Mouse (Mus musculus): ENCODE results near the gene Spen. TPM values are rescaled to one million over a fixed set of nuclear protein-coding genes. Genes with fewer than 3 reads are reported as not detected.
A peak's percentile ranks its signal among the peaks of the same experiment; 100 is the strongest.
"Not testable (repeated sequence)": the region's sequence is repeated elsewhere in the genome, so short reads cannot be mapped to it uniquely, and the experiment has no call there.

The Spen gene
- total RNA-seq (2022), result 10 to 100 TPM; 57.2 to 66.6 (median 62.1) TPM

GRCm38 (mm10) chr4:141538408-141539212, at the start of gene Spen:
TSS of gene Spen (minus strand) at chr4:141538597.
- peak; percentile 76 to 93 for DNase-seq (ENCODE audit: low spot score in 2 of 2)

DNA sequence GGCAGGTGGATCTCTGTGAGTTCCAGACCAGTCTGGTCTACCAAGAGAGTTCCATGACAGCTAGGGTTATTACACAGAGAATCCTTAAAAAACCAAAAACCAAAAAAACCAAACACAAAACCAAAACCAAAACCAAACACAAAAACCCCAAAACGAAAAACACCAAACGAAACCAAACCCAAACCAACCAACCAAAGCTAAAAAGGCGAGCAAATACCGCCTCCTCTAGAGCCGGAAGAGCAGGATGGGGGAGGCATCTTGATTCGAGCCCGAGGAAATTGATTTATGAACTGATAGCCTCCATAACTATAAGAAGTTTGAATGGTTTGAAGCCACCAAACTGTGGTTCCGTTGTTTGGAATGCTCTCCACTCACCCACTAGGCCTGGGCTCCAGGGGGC, 45.5 kb upstream of the Spen start:
- DNase-seq (ENCODE audit: low spot score in 2 of 2), result no peak

DNA sequence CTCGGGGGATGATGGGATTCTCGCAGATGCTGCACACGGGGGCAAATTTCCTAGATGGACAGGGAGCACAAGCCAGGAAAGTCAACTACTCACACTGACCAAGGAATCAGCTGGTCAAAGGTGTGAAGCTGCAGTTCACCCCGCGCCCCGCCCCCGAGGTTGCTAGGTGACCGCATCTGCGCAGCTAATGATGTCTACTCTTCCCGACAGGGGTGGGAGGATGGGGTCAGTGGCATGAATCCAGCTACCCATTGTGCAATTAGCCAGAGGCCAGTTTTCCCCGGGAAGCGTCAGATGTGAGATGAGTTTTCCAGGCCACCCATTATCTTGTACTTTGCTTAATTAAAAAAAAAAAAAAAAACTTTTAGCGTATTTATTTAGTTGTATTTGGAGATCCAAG, 42.7 kb upstream of the Spen start:
- no peak for DNase-seq (ENCODE audit: low spot score in 2 of 2)

- no peak for DNase-seq (ENCODE audit: low spot score in 2 of 2)
Observed at GRCm38 (mm10) chr4:141578833-141579232, 40.4 kb upstream of the Spen start.

- no peak for DNase-seq (ENCODE audit: low spot score in 2 of 2)
Observed at GRCm38 (mm10) chr4:141576877-141577276, 38.5 kb upstream of the Spen start.

DNA sequence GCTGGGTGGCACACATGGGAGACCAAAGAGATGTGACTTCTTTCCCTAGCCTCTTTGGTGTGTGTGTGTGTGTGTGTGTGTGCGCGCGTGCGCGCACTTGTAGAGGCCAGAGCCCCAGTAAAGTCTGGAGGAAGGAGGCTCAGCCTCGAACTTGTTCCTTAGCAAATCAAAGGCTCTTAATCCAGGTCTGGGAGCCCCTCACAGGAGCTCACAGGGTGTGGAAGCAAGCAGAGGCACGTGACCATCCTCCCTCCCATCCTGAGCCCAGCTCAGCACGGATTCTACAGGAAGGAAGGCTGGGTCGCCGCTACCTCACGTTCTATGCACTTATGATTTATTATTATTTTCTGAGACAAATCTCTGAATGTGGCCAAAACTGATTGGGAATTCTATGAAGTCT, 38.0 kb upstream of the Spen start:
- no peak for DNase-seq (ENCODE audit: low spot score in 2 of 2)

DNA sequence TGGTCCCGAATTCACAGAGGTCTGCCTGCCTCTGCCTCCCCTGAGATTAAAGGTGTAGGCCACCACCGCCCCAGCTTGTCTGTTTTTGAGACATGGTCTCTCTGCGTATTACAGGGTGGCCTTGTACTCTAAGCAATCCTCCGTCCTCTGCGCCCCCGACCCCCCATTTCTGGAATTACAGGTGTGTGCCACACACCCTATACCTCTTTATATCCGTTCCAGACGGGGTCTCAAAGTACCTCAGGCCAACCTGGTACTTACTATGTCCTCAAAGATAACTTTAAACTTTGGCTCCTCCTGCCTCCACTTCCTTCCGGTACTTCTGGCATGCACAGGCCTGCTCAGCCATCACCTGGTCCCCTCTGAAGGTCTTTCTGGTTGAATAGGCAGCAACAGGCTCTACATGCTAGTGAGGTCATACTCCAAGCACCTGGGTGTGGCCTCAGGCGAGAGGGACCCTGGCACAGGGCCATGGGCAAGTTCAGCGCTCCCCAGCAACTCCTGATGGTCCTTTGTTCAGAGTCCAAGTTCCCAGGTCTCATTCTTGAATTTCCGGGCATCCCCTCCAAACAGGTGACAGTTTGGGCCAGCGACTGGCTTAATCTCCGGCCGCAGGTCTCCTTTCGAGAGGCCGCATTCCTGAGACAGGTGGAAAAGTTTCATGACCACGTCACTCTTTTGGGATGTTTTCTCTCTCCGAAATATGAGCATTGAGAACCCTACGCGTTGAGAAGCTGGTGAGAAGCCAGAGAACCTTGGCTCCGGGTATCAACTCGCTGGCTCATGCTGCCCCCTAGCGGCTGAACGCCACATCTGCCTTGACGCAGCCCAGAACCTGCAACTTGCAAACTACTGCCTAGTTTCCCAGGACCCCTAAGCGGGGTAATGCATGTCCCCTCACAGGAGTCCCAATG, 36.6 kb upstream of the Spen start:
- peak; percentile 29 to 56 for DNase-seq (ENCODE audit: low spot score in 2 of 2)

DNA sequence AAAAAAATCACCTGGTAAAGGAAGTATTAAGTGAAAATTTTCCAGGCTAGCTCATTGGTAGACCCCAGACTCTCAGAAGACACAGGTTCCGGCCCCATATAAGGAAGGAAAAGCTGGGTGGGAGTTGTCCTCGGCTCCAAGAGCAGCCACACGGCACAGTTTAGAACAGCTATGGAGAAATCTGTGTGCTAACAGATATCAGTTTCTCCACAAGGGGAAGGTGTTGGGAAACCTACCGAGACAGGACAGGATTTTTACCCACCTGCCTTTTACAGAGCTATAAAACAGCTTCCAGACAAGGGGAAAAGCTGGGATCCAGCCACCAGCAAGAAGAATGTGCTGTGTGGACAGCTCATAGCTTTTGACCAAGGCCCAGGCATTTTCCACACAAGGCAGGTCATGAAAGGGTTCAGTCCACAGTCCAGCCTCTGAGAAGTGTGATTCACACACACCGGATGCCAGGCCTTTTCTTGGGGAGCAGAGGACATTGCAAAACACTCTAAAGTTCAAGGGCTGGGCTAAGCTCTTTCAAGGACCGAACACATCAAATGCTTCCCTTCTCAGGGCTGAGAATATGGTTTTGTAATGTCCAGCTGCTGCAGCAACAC, 35.1 kb upstream of the Spen start:
- DNase-seq (ENCODE audit: low spot score in 2 of 2), result no peak

- no peak for DNase-seq (ENCODE audit: low spot score in 2 of 2)
Observed at GRCm38 (mm10) chr4:141572668-141573358, 34.4 kb upstream of the Spen start.

DNA sequence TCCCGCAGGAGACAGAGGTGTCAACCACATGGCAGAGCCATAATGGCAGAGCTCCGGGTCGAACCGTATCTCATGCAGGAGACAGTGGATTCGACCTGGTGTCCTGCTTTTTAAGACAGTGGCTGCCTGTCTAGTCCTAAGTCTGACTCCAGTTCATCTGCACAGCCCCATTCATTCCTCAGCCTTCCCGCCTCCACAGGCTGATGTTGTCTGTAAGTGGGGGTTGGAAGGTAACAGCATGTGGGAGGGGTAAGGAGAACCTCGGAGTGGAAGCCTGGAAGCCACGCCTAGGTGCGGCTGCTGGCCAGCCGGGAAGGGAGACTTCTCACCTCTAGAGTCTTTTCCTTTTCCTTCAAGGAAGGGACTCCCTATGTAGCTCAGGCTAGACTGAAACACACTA, 33.5 kb upstream of the Spen start:
- DNase-seq (ENCODE audit: low spot score in 2 of 2), result no peak

DNA sequence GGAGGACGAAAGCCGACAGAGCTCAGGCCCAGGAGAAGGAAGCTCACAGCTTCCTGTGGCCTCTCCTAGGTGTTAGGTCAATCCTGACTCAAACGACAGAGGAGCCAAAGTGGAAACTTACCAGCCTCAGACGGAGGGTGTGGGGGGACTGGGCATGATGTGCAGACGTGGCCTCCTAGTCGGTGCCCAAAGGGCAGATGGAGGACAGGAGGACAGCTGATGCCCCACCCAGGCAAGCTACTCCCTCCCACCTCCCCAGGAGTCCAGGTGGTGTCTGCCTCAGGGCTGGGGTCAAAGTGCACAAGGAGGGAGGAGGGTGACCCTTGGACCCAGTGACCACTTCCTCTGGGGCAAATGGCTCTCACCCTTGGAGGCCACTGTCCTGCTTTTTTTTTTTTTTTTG, 32.9 kb upstream of the Spen start:
- DNase-seq (ENCODE audit: low spot score in 2 of 2), result no peak

DNA sequence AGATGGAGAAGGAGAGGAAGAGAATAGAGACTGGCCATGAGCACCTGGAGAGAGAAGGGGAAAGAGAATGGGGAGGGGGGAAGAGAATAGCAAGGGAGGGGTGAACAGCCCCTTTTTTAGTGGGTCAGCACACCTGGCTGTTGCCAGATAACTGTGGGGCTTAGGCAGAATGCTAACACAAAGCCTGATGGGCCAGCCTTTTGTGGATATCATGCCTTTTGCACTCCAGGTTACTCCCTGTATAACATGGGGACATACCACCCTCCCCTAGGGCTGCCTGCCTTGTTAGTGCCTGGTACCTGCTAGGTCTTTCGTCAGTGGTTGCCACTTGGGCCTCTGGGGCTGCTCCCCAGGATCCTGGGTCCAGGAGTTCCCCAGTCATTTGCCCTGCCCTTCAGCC, 32.4 kb upstream of the Spen start:
- no peak for DNase-seq (ENCODE audit: low spot score in 2 of 2)

GRCm38 (mm10) chr4:141570004-141570403, 31.6 kb upstream of the Spen start:
- DNase-seq (ENCODE audit: low spot score in 2 of 2), result no peak

- DNase-seq (ENCODE audit: low spot score in 2 of 2), result no peak
Observed at GRCm38 (mm10) chr4:141568966-141569365, 30.6 kb upstream of the Spen start.

DNA sequence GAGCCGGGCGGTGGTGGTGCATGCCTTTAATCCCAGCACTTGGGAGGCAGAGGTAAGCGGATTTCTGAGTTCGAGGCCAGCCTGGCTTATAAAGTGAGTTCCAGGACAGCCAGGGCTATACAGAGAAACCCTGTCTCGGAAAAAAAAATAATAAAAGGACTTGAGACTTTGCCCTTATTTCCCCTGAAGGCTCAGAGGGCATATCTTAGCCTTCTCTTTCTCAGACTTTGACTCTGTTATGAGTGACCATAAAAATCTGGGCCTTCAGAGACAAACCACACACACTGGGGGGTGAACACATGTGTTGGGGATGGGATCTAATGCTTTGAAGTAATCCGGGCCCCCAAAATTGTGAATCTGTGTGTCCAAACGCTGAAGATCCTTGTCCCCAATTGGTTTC, 28.8 kb upstream of the Spen start:
- not testable (repeated sequence) for DNase-seq (ENCODE audit: low spot score in 2 of 2)

- no peak for DNase-seq (ENCODE audit: low spot score in 2 of 2)
Observed at GRCm38 (mm10) chr4:141566187-141566586, 27.8 kb upstream of the Spen start.

DNA sequence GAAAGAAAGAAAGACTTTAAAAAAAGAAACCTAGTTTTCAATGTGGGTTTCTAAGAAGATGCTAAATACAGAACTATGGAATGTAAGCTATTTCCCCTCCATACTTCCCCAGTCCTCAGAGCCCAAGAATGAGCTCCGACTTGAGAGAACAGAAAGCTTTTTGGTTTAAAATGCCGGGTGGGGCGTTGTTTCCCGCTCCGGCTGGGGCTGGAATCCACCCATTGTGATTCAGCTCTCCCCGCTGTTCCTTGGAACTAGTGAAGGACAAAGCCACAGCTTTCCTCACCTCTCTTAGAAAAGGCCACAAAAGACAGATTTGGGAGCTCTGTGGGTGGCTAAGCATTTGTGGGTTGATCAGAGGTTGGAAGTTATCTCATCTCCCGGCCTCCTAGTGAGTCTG, 26.9 kb upstream of the Spen start:
- DNase-seq (ENCODE audit: low spot score in 2 of 2), result no peak

GRCm38 (mm10) chr4:141564660-141565059, 26.3 kb upstream of the Spen start:
- DNase-seq (ENCODE audit: low spot score in 2 of 2), result no peak

DNA sequence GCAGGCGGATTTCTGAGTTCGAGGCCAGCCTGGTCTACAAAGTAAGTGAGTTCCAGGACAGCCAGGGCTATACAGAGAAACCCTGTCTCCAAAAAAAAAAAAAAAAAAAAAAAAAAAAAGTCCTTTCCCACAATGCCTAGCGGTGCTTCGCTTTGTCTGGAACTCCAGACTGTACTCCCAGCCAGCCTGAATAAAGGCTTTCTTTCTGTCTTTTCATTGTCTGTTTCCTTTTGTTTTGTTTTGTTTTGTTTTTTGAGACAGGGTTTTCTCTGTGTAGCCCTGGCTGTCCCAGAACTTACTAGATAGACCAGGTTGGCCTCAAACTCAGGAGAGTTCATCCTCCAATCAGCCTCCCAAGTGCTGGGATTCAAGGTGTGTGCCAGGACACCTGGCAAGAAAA, 25.8 kb upstream of the Spen start:
- no peak for DNase-seq (ENCODE audit: low spot score in 2 of 2)

DNA sequence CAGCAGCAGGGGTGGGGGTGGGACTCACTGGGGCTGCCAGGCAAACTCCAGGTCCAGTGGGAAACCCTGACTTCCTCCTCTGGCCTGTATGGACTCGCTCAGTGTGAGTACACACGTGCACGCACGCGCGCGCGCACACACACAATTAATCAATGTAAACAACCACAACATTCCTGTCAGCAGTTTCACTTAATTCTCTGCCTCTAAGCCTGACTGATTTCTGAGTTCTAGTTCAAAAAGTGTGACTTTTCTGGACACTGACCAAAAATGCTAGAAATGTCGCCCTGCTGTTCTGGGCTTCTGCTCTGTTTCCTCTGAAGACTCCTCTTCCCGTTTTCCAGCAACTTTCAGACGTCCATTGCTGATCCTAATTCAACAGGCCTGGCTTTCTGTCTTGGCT, 23.9 kb upstream of the Spen start:
- DNase-seq (ENCODE audit: low spot score in 2 of 2), result no peak

GRCm38 (mm10) chr4:141561331-141561919, 23.0 kb upstream of the Spen start:
- DNase-seq (ENCODE audit: low spot score in 2 of 2), result not testable (repeated sequence)

All from left cerebral cortex, adult 8-10 months (tissue).